Mouse (Mus musculus): Measurements from ENCODE around the gene Erp29. TPM values are rescaled to one million over a fixed set of nuclear protein-coding genes. Genes with fewer than 3 reads are reported as not detected.

Gene Erp29
- polyA plus RNA-seq, 1 experiment from 2014 or later = 140 TPM

GRCm38 (mm10) chr5:121472411-121472810 lies 20.1 kb upstream of the Erp29 start:
- no peaks in the 10 kb centered on the region for H3K27me3 ChIP-seq (ENCODE audit: control insufficient read depth, insufficient read depth, low read length)
- H3K9ac ChIP-seq (replicated peaks; ENCODE audit: low read depth, low read length) = no peak overlapping the region
- no peak overlapping the region for H3K4me2 ChIP-seq (replicated peaks; ENCODE audit: low read depth, low read length)
- H3K9me3 ChIP-seq (ENCODE audit: control insufficient read depth, low read depth, low read length) = no peaks in the 10 kb centered on the region
- no peak overlapping the region for H3K27ac ChIP-seq (ENCODE audit: low read length)
- no peaks in the 10 kb centered on the region for H3K36me3 ChIP-seq (ENCODE audit: control insufficient read depth, insufficient read depth, low read length)
- H3K4me1 ChIP-seq (ENCODE audit: control insufficient read depth, insufficient read depth, low read length) = peaks cover 4% of the 10 kb centered on the region; the same call in 1 of the 2 replicates
- no peak overlapping the region for H3K4me3 ChIP-seq (ENCODE audit: low read depth, low read length)
- no peak for ATAC-seq (ENCODE audit: insufficient number of reproducible peaks, insufficient read depth, low FRiP score, low read depth)
- WGBS = 84% methylated on average over 2 of the region's 2 CpGs

GRCm38 (mm10) chr5:121469566-121469965 lies 17.3 kb upstream of the Erp29 start:
- Histone ChIP-seq H3K9ac (replicated peaks; ENCODE audit: low read depth, low read length) (no peak overlapping the region), H3K27ac (ENCODE audit: low read length) (no peak overlapping the region), H3K27me3 (ENCODE audit: control insufficient read depth, insufficient read depth, low read length) (no peaks in the 10 kb centered on the region), H3K4me2 (replicated peaks; ENCODE audit: low read depth, low read length) (no peak overlapping the region), H3K9me3 (ENCODE audit: control insufficient read depth, low read depth, low read length) (no peaks in the 10 kb centered on the region), H3K36me3 (ENCODE audit: control insufficient read depth, insufficient read depth, low read length) (no peaks in the 10 kb centered on the region), H3K4me1 (ENCODE audit: control insufficient read depth, insufficient read depth, low read length) (peaks cover 4% of the 10 kb centered on the region; the same call in 1 of the 2 replicates), H3K4me3 (ENCODE audit: low read depth, low read length) (no peak overlapping the region)
- 8% methylated on average over 3 of the region's 3 CpGs for WGBS
- peak; percentile 35; the same call in 1 of the 2 replicates for ATAC-seq (ENCODE audit: insufficient number of reproducible peaks, insufficient read depth, low FRiP score, low read depth)

GRCm38 (mm10) chr5:121463601-121464250 lies 11.4 kb upstream of the Erp29 start:
- Histone ChIP-seq H3K27me3 (ENCODE audit: control insufficient read depth, insufficient read depth, low read length) (no peaks in the 10 kb centered on the region), H3K4me3 (ENCODE audit: low read depth, low read length) (no peak overlapping the region)

DNA sequence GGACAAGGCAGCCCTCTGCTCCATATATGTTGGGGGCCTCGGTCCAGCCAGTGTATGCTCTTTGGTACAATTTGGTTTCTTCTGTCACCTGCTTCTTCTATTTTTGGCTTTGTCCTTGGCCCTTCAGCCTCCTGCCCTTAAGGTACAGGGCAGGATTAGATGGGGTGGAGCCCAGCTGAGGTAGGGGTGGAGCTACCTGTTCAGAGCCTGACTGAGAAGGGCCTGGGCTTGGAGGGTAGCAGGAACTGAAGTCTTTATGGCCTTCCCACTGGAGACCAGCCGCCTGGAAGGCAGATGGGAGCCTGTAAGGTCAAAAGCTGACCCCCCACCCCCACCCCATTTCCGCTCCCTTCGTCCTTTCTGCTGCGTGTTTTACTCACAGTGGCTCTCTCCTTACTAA lies 10.7 kb upstream of the Erp29 start:
- no peaks in the 10 kb centered on the region for H3K36me3 ChIP-seq (ENCODE audit: control insufficient read depth, insufficient read depth, low read length)
- WGBS = 58% methylated on average over 5 of the region's 5 CpGs
- H3K4me3 ChIP-seq (ENCODE audit: low read depth, low read length) = no peak overlapping the region
- no peak for ATAC-seq (ENCODE audit: insufficient number of reproducible peaks, insufficient read depth, low FRiP score, low read depth)
- no peak overlapping the region for H3K27ac ChIP-seq (ENCODE audit: low read length)
- H3K9me3 ChIP-seq (ENCODE audit: control insufficient read depth, low read depth, low read length) = no peaks in the 10 kb centered on the region
- H3K27me3 ChIP-seq (ENCODE audit: control insufficient read depth, insufficient read depth, low read length) = no peaks in the 10 kb centered on the region
- H3K4me1 ChIP-seq (ENCODE audit: control insufficient read depth, insufficient read depth, low read length) = no peaks in the 10 kb centered on the region
- H3K9ac ChIP-seq (replicated peaks; ENCODE audit: low read depth, low read length) = no peak overlapping the region
- no peak overlapping the region for H3K4me2 ChIP-seq (replicated peaks; ENCODE audit: low read depth, low read length)

More at GRCm38 (mm10) chr5:121463601-121464250, 11.4 kb upstream of the Erp29 start:
- no peaks in the 10 kb centered on the region for H3K9me3 ChIP-seq (ENCODE audit: control insufficient read depth, low read depth, low read length)
- WGBS = 69% methylated on average over 5 of the region's 5 CpGs
- ATAC-seq (ENCODE audit: insufficient number of reproducible peaks, insufficient read depth, low FRiP score, low read depth) = no peak
- no peaks in the 10 kb centered on the region for H3K4me1 ChIP-seq (ENCODE audit: control insufficient read depth, insufficient read depth, low read length)
- no peak overlapping the region for H3K27ac ChIP-seq (ENCODE audit: low read length)
- H3K9ac ChIP-seq (replicated peaks; ENCODE audit: low read depth, low read length) = no peak overlapping the region
- H3K36me3 ChIP-seq (ENCODE audit: control insufficient read depth, insufficient read depth, low read length) = no peaks in the 10 kb centered on the region
- no peak overlapping the region for H3K4me2 ChIP-seq (replicated peaks; ENCODE audit: low read depth, low read length)

- H3K4me3 ChIP-seq (ENCODE audit: low read depth, low read length) = no peak overlapping the region
- no peaks in the 10 kb centered on the region for H3K27me3 ChIP-seq (ENCODE audit: control insufficient read depth, insufficient read depth, low read length)
- 22% methylated on average over 1 of the region's 1 CpGs for WGBS
- no peaks in the 10 kb centered on the region for H3K4me1 ChIP-seq (ENCODE audit: control insufficient read depth, insufficient read depth, low read length)
- no peak overlapping the region for H3K27ac ChIP-seq (ENCODE audit: low read length)
- no peaks in the 10 kb centered on the region for H3K36me3 ChIP-seq (ENCODE audit: control insufficient read depth, insufficient read depth, low read length)
- H3K4me2 ChIP-seq (replicated peaks; ENCODE audit: low read depth, low read length) = no peak overlapping the region
- ATAC-seq (ENCODE audit: insufficient number of reproducible peaks, insufficient read depth, low FRiP score, low read depth) = no peak
- no peak overlapping the region for H3K9ac ChIP-seq (replicated peaks; ENCODE audit: low read depth, low read length)
- no peaks in the 10 kb centered on the region for H3K9me3 ChIP-seq (ENCODE audit: control insufficient read depth, low read depth, low read length)
These were observed 9.8 kb upstream of the Erp29 start for GRCm38 (mm10) chr5:121462171-121462502.

DNA sequence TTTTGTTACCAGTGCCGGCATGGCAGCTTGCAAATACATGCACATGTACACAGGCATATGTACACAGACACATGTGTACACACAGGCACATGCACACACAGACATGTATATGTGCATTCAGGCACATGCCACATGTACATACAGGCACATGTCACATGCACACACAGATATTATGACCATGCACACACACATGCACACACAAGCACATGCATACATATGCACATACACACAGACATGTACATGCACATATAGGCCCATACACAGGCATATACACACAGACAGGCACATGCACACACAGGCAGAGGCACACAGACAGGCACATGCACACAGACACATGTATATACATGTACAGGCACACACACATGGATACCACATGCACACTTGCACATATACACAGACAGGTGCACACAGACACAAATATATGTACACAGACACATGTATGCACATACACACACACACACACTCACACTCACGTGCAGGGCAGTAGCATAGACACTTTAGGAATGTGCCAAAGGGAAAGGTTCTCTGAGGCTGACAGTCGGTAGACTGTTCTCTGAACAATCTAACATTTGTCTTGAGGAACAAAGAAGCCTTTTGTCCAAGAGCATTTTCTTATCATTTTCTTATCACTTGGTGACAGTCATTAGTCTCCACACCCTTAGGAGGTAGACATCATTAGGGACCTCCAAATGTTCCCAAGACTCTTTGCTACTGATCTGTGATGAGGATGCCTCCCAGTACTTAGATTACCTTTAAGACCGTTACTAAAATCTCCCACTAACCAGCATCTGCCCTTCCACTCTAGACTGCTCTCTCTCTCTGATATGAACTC lies 9.2 kb upstream of the Erp29 start:
- WGBS = 58% methylated on average over 4 of the region's 4 CpGs
- Histone ChIP-seq H3K9ac (replicated peaks; ENCODE audit: low read depth, low read length) (no peak overlapping the region), H3K27me3 (ENCODE audit: control insufficient read depth, insufficient read depth, low read length) (no peaks in the 10 kb centered on the region), H3K36me3 (ENCODE audit: control insufficient read depth, insufficient read depth, low read length) (no peaks in the 10 kb centered on the region), H3K4me3 (ENCODE audit: low read depth, low read length) (no peak overlapping the region), H3K27ac (ENCODE audit: low read length) (no peak overlapping the region), H3K9me3 (ENCODE audit: control insufficient read depth, low read depth, low read length) (no peaks in the 10 kb centered on the region), H3K4me2 (replicated peaks; ENCODE audit: low read depth, low read length) (no peak overlapping the region), H3K4me1 (ENCODE audit: control insufficient read depth, insufficient read depth, low read length) (no peaks in the 10 kb centered on the region)
- no peak for ATAC-seq (ENCODE audit: insufficient number of reproducible peaks, insufficient read depth, low FRiP score, low read depth)

DNA sequence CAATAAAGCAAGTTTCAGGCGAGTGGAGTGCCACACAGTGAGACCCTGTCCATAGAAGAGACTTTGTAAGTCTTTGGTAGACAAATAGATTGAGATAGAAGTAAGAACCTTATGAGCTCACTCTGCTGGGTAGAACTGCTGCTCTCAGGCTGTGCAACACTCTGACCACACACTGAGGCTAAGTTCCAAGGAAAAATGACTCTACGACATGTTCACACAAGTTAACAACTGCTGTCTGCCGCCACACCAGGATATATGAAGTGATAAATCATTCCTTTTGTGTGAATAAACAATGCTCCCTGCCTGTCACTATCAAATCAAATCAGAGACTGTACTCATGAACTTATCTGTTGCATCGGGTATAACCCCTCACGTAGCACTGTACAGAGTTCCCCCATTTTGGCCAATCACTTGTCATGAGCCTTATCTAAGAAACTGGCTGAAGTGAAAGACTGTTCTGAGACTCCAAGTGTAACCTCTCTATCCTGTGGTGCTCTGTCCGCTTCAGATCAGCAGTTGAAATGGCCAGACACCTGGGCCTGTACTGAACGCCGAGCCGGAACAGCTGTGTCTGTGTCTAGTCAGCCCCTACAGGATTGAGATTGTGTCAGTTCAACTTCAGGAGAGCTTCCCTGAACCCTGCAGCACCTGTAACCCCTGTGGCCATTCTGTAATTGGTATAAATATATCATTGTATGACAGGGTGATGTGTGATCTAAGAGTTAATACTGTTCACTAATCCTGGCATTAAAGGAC lies 3.4 kb upstream of the Erp29 start:
- no peak for ATAC-seq (ENCODE audit: insufficient number of reproducible peaks, insufficient read depth, low FRiP score, low read depth)
- 55% methylated on average over 9 of the region's 9 CpGs for WGBS
- H3K27ac ChIP-seq (ENCODE audit: low read length) = peak overlapping the region; percentile 48
- H3K4me3 ChIP-seq (ENCODE audit: low read depth, low read length) = no peak overlapping the region
- H3K9me3 ChIP-seq (ENCODE audit: control insufficient read depth, low read depth, low read length) = no peaks in the 10 kb centered on the region
- peaks cover 22% of the 10 kb centered on the region for H3K4me1 ChIP-seq (ENCODE audit: control insufficient read depth, insufficient read depth, low read length)
- no peak overlapping the region for H3K9ac ChIP-seq (replicated peaks; ENCODE audit: low read depth, low read length)
- H3K36me3 ChIP-seq (ENCODE audit: control insufficient read depth, insufficient read depth, low read length) = no peaks in the 10 kb centered on the region
- no peaks in the 10 kb centered on the region for H3K27me3 ChIP-seq (ENCODE audit: control insufficient read depth, insufficient read depth, low read length)
- no peak overlapping the region for H3K4me2 ChIP-seq (replicated peaks; ENCODE audit: low read depth, low read length)

DNA sequence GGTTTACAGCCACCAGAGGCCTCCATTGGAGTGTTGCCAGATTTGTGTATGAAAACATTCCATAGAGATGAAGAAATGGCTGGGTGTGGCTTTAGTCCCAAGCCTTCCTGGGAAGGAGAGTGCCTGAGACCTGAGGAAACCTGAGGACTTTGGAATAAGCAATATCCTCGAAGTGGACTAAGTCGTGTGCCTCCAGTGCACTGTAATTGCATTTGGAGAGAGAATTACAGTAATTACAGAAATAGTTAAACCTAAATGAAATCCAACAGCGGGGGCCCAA lies 2.1 kb upstream of the Erp29 start:
- 64% methylated on average over 3 of the region's 3 CpGs for WGBS
- Histone ChIP-seq H3K9me3 (ENCODE audit: control insufficient read depth, low read depth, low read length) (no peaks in the 10 kb centered on the region), H3K4me1 (ENCODE audit: control insufficient read depth, insufficient read depth, low read length) (peaks cover 25% of the 10 kb centered on the region), H3K27ac (ENCODE audit: low read length) (no peak overlapping the region; the same call in 1 of the 2 replicates), H3K9ac (replicated peaks; ENCODE audit: low read depth, low read length) (no peak overlapping the region), H3K4me2 (replicated peaks; ENCODE audit: low read depth, low read length) (no peak overlapping the region), H3K27me3 (ENCODE audit: control insufficient read depth, insufficient read depth, low read length) (no peaks in the 10 kb centered on the region), H3K4me3 (ENCODE audit: low read depth, low read length) (no peak overlapping the region), H3K36me3 (ENCODE audit: control insufficient read depth, insufficient read depth, low read length) (peaks cover under 1% of the 10 kb centered on the region; the same call in 1 of the 2 replicates)
- no peak for ATAC-seq (ENCODE audit: insufficient number of reproducible peaks, insufficient read depth, low FRiP score, low read depth)
